Mouse (Mus musculus): Measurements from ENCODE around the gene Cnksr1.

Gene Cnksr1

DNA sequence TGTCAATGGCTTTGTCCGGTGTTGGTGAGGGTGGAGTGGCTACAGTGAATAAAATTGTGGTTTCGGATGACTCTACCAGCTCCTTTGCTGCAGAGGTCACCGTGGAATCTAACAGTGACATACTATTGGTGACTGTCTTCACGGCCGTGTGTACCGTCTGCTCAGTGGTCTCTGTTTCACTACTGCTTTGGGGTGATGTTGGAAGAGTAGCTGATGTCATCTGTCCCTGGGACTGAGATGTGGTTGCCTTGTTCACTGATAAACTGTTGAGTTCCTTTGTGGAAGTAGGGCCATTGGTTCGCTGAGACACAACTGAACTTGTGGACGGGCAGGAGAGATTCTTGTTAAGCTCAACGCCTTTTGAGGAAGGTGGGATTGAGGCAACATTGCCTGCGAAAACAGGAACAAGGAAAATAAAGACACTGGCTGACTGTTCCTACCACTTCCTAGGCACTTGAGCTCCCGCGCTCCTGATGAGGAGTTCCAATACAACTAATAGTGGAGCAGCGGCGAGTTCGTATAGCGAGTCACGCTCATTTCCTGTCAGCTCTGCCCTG, 34.8 kb downstream of the Cnksr1 start:
- DNase-seq (ENCODE audit: low read depth, low spot score): no peak

DNA sequence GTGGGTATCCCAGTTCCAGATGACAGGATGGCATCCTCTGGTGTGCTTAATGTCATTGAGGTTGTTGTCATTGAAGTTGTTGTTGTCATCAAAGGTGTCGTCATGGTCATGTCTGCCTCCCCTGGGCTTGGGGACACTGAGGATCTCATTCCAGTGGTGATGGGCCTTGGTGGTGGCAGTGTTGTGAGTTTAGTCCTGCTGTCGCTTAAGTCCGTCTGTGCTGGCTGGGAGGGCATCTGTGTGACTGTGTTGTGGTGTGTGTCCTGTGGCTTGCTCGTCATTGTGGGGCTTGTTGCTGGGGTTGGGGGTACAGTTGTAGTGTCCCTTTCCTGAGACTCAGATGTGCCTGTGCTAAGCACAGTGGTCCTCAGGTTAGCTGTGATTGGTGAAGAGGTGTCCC, 35.3 kb downstream of the Cnksr1 start, which contains the start of gene Gm7534:
Gene Gm7534, minus strand, starts transcription at position 101 of the 400 bp plus-strand sequence.
- no peak for DNase-seq (ENCODE audit: low read depth, low spot score)

DNA sequence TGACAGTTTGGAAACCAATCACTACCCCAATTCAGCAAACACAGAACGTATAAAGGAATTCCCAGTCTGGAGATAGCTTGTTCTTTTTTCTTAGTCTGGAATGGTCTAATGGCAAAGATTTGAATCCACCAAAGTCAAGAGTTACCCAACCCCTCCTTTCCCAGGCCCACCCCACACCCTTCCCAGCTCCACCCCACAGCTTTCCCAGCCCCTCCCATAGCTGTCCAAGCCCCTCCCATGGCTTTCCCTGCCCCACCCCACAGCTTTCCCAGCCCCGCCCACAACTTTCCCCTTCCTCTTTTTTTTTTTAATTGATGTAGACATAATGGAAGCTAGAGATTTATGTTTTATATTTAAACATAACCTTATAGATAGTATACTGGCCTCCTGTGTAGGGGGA, 38.8 kb downstream of the Cnksr1 start:
- DNase-seq (ENCODE audit: low read depth, low spot score): peak; percentile 79

DNA sequence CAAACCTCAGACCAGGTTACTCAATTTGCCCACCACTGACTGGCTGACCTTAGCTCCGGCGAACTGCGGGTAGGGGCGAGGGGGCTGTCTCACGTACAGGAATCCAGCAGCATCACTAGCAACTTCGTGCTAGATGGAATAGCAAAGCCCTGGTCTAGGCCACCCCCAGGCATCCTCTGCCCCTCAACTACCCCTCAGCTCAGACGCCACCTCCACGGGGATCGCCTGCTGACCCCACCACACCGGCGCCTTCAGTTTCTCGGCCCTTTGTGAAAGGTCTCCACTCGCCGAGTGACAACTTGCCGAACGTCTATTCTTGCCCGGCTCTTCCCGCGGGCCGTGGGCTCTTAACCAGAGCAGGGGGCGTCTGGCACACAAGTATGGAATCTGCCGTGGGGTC, 51.9 kb downstream of the Cnksr1 start:
- DNase-seq (ENCODE audit: low read depth, low spot score): no peak

DNA sequence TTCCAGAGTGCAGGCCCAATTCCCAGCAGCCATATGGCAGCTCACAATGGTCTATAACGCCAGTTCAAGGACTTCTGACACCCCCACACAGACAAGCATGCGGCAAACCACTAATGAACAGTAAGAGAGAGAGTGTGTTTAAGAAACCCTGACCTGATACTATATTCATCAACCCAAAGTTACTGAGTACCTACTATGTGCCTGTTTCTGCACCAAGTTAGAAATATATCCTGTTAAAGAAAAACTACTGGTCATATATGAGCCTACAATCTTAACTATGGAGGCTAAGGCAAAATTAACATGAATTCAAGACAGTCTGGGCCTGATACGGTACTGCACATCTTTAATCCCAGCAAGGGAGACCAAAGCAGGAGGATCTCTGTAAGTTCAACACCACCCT, 52.6 kb downstream of the Cnksr1 start:
- no peak for DNase-seq (ENCODE audit: low read depth, low spot score)

DNA sequence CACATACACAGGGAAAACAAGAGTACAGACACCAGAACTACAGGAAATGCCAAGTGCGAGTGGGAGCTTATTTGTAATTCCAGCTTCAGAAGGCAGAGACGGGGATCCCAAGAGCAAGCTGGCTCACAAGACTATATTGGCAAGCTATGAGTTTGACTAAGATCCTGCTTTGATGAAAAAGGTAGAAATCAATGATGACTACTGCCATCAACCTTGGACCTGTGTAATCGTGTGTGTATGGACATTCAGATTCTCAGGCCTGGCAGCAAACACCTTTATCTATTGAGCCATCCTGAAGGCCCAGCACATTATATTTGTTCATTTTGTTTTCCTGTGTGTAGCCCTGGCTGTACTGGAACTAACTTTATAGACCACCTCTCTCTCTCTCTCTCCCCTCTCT, 54.5 kb downstream of the Cnksr1 start:
- DNase-seq (ENCODE audit: low read depth, low spot score): no peak

DNA sequence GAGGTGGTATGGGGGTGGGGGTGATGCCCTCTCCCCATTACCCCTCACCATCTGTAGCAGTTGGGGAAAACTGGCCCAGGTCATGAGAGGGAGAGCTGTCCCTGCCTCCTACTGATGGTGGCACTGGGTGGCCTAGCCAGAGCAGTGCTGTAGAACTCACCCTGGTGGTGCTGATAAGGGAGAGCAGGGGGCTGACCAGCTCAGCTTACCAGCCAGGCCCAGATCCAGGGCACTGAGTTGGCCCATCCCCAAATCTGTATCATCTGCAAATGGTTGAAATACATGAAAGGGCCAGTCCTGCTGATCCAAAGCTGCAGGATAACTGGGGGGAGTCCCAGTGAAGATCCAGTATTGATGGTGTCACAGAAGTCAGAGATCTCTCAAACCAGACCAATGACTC, 56.4 kb downstream of the Cnksr1 start:
- peak; percentile 34 for DNase-seq (ENCODE audit: low read depth, low spot score)

DNA sequence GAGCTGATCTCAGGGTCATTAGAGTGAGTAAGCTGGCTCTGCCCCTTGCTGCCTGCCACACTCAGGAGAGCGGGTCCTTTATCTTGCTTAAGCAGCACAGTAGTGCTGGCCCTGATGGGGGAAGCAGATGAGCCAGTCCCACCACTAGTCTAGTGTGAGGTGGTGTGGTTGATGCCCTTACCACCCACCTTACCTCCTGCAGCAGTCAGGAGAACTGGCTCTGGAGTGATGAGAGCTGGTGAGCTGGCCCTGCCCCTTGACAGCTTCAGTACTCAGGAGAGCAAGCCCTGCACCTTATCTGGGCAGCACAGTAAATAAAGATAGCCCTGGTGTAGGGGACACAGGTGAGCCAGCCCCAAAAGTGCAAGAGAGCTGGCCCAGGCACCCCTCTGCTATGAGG, 57.1 kb downstream of the Cnksr1 start:
- no peak for DNase-seq (ENCODE audit: low read depth, low spot score)

Measured in ZHBTc4 (cell line).